ENCODE assay signal across 7 mouse cellular contexts in genomic region chr3:123168815-123169214, GRCm38 (mm10).
DNase-seq lines count a peak whose midpoint lies in the region; ATAC-seq and TF ChIP-seq lines count a peak whose summit lies in the region.

No protein-coding gene starts in this region.

- H3K27ac ChIP-seq in ES-Bruce4 (ENCODE audit: insufficient read depth, low read length), result no peak overlapping the region
- H3K27ac ChIP-seq in gastrocnemius, adult 2 months, result no peak overlapping the region
- no peak overlapping the region for H3K27ac ChIP-seq in liver, embryonic 14.5 days

- WGBS in liver, embryonic 14.5 days (ENCODE audit: insufficient replicate concordance), result 6% methylated on average over 5 of the region's 5 CpGs

- TF ChIP-seq POLR2A in ES-Bruce4 (IDR thresholded peaks at IDR 0.05; ENCODE audit: insufficient read depth, low read length), result no peak

- intact Hi-C loops in gastrocnemius, adult 2 months (cut with DNase I), result loop anchor here (2.0 kb wide), 2 partner anchors 68 to 156 kb away; partner anchors contain the start of gene Synpo2

- H3K9ac ChIP-seq in ES-Bruce4 (ENCODE audit: low read depth, poor library complexity, severe bottlenecking), result no peak overlapping the region
- no peak overlapping the region for H3K9ac ChIP-seq in liver, embryonic 14.5 days (replicated peaks)

- no peak overlapping the region for H3K4me2 ChIP-seq in liver, embryonic 14.5 days (ENCODE audit: low read depth)

- H3K27me3 ChIP-seq in ES-Bruce4 (ENCODE audit: control insufficient read depth, insufficient read depth, low read length, poor library complexity, severe bottlenecking), result no peaks in the 10 kb centered on the region
- no peaks in the 10 kb centered on the region for H3K27me3 ChIP-seq in liver, embryonic 14.5 days (ENCODE audit: control insufficient read depth, insufficient read depth, low read length)

- H3K9me3 ChIP-seq in ES-Bruce4 (replicated peaks; ENCODE audit: control insufficient read depth, insufficient read depth, low read length, poor library complexity, severe bottlenecking), result no peaks in the 10 kb centered on the region
- H3K9me3 ChIP-seq in liver, embryonic 14.5 days (ENCODE audit: control insufficient read depth, low read length), result no peaks in the 10 kb centered on the region

- no peaks in the 10 kb centered on the region for H3K36me3 ChIP-seq in ES-Bruce4 (ENCODE audit: control insufficient read depth, insufficient read depth, low read length, poor library complexity, severe bottlenecking)
- no peaks in the 10 kb centered on the region for H3K36me3 ChIP-seq in liver, embryonic 14.5 days (replicated peaks; ENCODE audit: control insufficient read depth, insufficient read depth, low read depth)

- DNase-seq in ZHBTc4 (ENCODE audit: low read depth, low spot score), result peak; percentile 66
- peak; percentile 45 to 68 for DNase-seq in cerebellum, postnatal 25 days
- DNase-seq in gastrocnemius, adult 2 months, result peak; percentile 67
- DNase-seq in kidney, postnatal 10 days, result peak; percentile 73
- peak in 2 of 3 experiments; percentile 24 to 32 for DNase-seq in liver, embryonic 14.5 days (ENCODE audit: low read depth in 3 of 3, low spot score in 3 of 3)
- peak; percentile 60 to 67 for DNase-seq in right cerebral cortex, adult 2 months (ENCODE audit: low spot score in 2 of 2)

- no peak for TF ChIP-seq EP300 in ES-Bruce4 (IDR thresholded peaks at IDR 0.05; ENCODE audit: insufficient read depth, low read depth, low read length)
- TF ChIP-seq EP300 in liver, embryonic 14.5 days (IDR thresholded peaks at IDR 0.05; ENCODE audit: low read depth), result no peak

- no peak for ATAC-seq in liver, embryonic 14.5 days (ENCODE audit: insufficient read depth)

- peak; percentile 70 for TF ChIP-seq CTCF in ES-Bruce4 (IDR thresholded peaks at IDR 0.05; ENCODE audit: low read depth, low read length)
- TF ChIP-seq CTCF in gastrocnemius, adult 2 months (IDR thresholded peaks at IDR 0.05), result peak; percentile 89
- peak; percentile 79 for TF ChIP-seq CTCF in liver, embryonic 14.5 days (IDR thresholded peaks at IDR 0.05; ENCODE audit: low read depth)

- no peaks in the 10 kb centered on the region for H3K4me1 ChIP-seq in ES-Bruce4 (ENCODE audit: control insufficient read depth, insufficient read depth, low read length)
- H3K4me1 ChIP-seq in liver, embryonic 14.5 days (replicated peaks; ENCODE audit: control insufficient read depth in 2 of 2, insufficient read depth in 2 of 2, low read length in 1 of 2), result peaks cover 0 to 3% of the 10 kb centered on the region in 2 experiments; a peak in 2 of 4 replicates

- no peak overlapping the region for H3K4me3 ChIP-seq in ES-Bruce4 (ENCODE audit: low read depth, low read length)
- H3K4me3 ChIP-seq in gastrocnemius, adult 2 months, result no peak overlapping the region
- H3K4me3 ChIP-seq in liver, embryonic 14.5 days (ENCODE audit: insufficient read depth in 1 of 2, low read depth in 2 of 2, low read length in 2 of 2), result no peak overlapping the region
